Mouse (Mus musculus): ENCODE results near the gene Stxbp5. TPM values are rescaled to one million over a fixed set of nuclear protein-coding genes. Genes with fewer than 3 reads are reported as not detected.
"Not testable (repeated sequence)": the region's sequence is repeated elsewhere in the genome, so short reads cannot be mapped to it uniquely, and the experiment has no call there.

Stxbp5 gene
- 100 to 1,000 TPM in 1 of 2 experiments, 10 to 100 TPM in 1; 99.8 to 104 TPM for total RNA-seq (2021)
- long read RNA-seq, experiment 1, full-length matches to known transcripts, result 9 of 21 reads
- long read RNA-seq, experiment 1, partial matches to known transcripts, result 4 of 21 reads
- long read RNA-seq, experiment 1, other reads (novel, unspliced or antisense), result 8 of 21 reads
- long read RNA-seq, experiment 2, full-length matches to known transcripts, result 12 of 20 reads
- long read RNA-seq, experiment 2, partial matches to known transcripts, result 2 of 20 reads
- long read RNA-seq, experiment 2, other reads (novel, unspliced or antisense), result 6 of 20 reads

DNA sequence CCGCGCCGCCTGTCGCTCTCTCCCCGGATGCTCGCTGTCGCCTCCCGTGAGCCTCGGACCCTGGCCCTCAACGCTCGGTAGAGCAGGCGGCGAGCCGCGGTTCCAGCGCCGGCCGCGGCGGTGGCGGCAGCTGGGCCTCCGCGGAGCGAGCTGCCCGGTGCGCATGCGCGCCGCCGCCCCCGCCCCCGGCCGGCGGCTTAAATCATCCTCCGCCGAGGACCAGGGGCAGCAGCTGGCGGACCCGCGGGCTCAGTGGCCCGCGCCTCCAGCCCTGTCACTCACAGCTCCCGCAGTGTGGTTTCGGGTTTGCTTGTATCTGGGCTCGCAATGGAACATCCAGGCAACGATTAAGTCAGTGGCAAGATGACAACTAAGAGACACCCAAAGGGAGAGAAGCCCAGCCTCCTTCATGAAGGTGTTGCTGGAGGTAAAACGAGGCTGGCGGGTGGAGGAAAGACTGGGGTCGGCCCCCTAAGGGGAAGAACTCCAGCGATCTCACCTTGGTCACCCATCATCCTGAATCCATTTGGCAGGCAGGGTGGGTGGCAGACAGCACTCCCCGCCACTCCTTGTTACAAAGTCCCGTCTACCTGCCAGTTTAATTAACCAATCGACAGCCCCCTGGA, at the start of gene Stxbp5:
Stxbp5 (minus strand) TSS at position 9 of the 626 bp plus-strand sequence.
- DNase-seq (ENCODE audit: low spot score in 2 of 2), result peak; percentile 80 to 87

- no peak for DNase-seq (ENCODE audit: low spot score in 2 of 2)
Observed at GRCm38 (mm10) chr10:9912395-9912794, 11.5 kb upstream of the Stxbp5 start.

DNA sequence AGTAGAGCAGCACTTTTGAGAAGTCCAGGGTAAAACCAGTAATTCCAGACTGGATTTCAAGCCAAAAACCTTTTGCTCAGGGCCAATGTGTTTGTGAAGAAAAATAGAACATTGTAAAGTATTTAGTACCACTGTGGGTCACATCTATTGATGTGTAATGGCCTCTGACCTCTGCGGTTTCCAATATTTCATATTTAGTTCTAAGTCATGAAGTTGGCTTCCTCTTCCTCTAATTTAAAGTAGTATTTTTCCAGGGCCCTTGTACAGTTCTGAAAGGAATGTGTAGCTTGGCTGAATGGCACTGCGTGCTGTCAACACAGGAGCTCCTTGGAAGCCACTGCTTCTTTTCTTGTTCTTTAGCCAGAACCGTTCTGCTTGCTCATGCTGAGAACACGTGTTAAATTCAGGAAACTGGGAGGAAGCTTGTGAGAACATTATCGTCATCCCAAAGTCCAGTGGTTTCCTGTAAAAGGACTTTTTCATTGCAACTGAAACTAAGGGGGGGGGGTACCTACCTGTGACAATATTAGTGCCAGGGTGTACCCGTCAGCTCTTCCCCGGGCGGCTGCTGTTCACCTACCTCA, 7.1 kb upstream of the Stxbp5 start:
- no peak for DNase-seq (ENCODE audit: low spot score in 2 of 2)

DNA sequence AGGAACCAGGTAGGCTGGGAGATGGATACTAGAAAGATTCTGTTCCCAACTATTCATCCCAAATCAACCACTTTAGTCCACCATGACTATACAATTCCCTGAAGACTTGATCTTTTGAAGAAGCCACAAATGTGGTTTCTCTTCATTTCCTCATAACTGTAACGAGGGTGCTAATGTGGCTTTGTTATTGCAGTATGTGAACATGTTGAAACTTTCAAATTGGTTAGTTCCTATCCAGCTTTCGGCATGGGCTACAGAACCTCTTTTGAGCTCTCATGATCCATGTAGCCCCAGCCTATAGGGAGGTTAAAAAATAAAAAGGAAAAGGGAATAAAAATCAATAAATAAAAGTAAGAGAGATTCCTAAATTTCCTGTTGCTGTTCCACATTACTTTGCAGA, 6.6 kb upstream of the Stxbp5 start:
- no peak for DNase-seq (ENCODE audit: low spot score in 2 of 2)

DNA sequence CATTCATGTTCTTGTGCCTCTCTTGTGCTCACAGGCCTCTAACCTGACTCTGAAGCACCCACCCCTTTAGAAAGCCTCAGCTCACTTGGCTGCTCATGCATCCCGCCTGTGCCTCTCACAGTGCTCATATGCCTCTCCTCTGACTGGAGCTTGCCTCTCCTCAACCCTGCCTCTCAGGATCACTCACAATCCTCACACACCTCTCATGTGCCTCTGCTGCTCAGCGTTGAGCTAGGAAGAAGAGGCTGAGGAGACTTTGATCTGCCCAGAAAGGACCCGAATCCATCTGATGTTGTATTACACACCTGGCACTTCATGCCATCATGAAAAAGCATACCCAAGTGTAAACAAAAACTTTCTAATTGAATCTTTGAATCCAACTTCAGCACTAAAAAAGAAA, 5.3 kb upstream of the Stxbp5 start:
- DNase-seq (ENCODE audit: low spot score in 2 of 2), result no peak

DNA sequence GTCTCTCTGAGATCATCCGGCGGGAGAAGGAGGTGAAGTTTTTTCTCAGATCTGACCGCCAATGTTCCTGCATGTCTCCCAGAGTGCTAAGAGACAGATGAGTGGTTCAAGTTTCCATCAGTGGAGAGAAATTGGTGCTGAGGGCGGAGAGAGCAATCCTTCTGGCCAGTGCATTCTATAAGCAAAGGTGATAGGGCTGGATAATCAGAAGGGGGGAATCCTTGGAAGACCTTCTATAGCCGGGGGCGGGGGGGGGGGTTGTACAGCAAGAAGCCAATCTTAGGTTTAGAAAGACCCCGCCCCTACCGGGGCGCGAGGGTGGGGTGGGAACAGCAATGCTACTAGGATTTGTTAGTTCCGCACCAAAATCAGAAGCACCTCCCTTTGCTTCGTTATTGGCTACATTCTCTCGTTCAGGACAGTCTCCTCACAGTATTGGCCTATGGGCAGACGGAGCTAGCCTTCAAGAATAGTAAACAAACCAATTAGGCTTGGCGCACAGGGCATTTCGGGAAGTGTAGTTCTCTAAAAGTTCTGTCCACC, 889 bp upstream of the Stxbp5 start:
- DNase-seq (ENCODE audit: low spot score in 2 of 2), result peak; percentile 74 to 96

DNA sequence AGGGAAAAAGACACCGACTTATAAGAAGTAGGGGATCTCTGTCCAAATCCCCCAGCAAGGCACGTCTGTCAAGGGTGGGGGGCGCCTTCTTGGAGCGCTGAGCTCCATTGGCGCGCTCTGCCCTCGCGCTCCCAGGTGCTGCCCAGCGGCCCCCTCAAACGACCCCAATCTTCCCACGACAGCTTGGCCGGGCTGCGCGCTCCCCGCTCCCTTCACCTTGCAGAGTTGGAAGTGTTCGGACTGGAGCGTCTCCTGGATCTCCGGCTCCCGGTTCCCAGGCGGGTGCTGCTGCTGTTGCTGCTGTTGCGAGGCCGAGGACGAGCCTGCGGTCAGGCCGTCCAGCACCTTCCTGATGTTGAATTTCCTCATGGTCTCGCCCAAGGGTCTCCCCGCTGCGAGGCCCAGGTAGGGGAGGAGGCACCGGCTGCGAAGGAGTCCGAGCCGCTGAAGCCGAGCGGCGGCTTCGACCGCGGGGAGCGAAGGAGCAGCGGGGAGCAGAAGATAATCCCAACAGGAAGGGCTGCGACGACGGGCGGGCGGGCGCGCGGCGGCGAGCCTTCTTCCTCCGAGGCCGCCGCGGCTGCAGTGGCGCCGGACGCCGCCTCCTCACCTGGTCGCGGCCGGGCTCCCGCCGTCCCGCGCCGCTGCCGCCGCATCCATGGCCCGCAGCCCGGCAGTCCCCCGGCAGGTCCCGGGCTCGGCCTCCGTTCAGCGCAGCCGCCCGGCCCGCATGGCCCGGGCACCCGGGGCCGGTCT, 386 bp downstream of the Stxbp5 start:
- peak in 1 of 2 experiments; percentile 66 for DNase-seq (ENCODE audit: low spot score in 2 of 2)

DNA sequence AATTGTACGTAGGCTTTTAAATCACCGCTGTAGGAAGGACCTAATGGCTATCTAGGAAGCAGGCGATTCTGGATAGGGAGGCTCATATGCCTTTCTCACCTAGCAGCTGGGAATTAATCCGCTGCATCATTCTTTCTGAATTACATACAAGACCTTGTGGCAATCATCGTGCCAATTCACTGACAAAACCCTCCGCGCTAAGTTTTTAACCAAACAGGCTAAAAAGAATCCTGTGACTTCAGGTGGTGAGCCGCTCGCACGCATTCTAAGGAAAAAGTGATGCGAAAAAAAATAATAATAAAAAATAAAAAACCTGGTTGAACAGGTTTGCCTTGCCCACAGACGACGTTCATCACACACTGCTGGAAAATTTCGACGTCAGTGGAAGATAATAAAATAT, 1.1 kb downstream of the Stxbp5 start:
- DNase-seq (ENCODE audit: low spot score in 2 of 2), result no peak

DNA sequence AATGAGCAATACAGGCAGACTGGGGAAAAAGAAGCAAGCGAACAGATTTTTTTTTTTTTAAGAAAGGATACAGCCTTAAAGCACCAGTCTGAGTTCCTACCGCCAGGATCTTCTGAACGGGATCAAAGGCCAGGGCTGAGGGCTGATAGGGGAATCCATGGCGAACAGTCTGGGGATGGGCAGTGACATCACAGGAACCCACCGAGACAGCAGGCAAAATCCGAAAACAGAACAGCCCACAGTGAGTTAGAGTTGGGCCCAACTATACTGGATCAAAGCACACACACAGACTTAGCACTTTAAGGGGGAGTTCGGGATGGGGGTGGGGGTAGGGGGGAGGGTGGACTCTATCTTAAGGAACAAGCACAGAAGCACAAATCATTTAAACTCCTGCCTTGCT, 1.8 kb downstream of the Stxbp5 start:
- no peak for DNase-seq (ENCODE audit: low spot score in 2 of 2)

GRCm38 (mm10) chr10:9897852-9898251, 3.0 kb downstream of the Stxbp5 start:
- no peak for DNase-seq (ENCODE audit: low spot score in 2 of 2)

- no peak for DNase-seq (ENCODE audit: low spot score in 2 of 2)
Observed at GRCm38 (mm10) chr10:9893562-9893961, 7.3 kb downstream of the Stxbp5 start.

- DNase-seq (ENCODE audit: low spot score in 2 of 2), result no peak
Observed at GRCm38 (mm10) chr10:9889651-9890050, 11.2 kb downstream of the Stxbp5 start.

DNA sequence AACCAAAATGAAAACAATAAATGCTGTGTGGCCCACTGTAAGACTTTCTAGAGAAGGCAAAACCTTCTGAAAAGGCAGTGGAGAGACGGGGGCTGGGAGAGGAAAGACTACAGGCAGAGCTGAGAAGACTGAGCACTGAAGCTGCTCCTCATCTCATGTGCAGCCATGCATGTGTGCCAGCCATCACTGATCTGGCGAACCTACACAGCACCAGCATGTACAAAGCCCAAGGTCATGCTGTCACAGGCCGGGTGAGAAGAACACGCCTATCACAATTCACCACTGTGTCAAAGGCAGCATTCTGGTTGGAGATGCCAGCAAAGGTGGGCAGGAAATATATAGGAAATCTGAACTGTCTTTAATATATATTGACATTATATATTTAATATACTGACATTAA, 12.2 kb downstream of the Stxbp5 start:
- DNase-seq (ENCODE audit: low spot score in 2 of 2), result no peak

DNA sequence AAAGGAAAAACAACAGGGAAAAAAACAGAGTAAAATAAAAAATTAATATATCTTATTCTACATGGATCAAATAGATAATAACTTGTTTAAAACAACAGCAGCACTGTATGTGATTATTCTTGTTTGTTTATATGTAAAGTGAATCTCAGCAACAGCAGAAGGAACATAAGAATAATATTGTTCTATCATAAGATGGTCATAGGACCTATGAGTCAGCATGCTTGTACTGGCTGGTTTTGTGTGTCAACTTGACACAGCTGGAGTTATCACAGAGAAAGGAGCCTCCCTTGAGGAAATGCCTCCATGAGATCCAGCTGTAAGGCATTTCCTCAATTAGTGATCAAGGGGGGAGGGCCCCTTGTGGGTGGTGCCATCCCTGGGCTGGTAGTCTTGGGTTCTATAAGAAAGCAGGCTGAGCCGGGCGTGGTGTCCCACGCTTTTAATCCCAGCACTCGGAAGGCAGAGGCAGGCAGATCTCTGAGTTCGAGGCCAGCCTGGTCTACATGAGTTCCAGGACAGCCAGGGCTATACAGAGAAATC, 19.0 kb downstream of the Stxbp5 start:
- not testable (repeated sequence) for DNase-seq (ENCODE audit: low spot score in 2 of 2)

DNA sequence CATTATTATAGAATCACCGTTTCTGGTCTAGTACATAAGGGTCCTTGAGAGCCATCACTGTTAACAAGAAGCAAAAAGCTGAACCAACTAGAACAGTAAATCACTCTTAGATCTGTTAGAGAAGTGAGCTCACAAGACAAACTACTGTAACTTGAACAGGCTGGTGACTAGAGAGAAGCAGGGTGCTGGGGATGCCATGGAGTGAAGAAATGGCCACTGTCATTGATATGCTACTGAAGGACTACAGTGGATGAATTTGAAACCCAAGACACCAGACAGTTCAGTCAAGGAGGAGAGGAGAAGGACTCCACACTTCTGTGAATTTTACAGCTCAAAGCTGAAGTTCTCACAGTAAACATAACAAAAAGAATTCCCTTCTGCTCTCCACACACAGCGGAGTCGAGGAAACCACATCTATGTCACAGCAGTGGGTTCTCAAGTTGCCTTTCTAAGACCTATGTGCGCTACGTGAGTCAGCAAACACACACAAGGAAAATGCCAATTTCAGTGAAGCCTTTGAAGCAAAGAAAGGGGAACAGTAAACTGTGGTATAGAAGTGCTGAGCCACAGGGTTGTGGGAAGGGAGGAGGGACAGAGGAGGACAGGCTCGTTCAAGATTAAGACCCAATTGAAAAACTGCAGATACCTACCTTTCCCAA, 20.7 kb downstream of the Stxbp5 start:
- no peak for DNase-seq (ENCODE audit: low spot score in 2 of 2)

GRCm38 (mm10) chr10:9878821-9879489, 21.9 kb downstream of the Stxbp5 start:
- no peak for DNase-seq (ENCODE audit: low spot score in 2 of 2)

GRCm38 (mm10) chr10:9875905-9876304, 25.0 kb downstream of the Stxbp5 start:
- DNase-seq (ENCODE audit: low spot score in 2 of 2), result no peak

DNA sequence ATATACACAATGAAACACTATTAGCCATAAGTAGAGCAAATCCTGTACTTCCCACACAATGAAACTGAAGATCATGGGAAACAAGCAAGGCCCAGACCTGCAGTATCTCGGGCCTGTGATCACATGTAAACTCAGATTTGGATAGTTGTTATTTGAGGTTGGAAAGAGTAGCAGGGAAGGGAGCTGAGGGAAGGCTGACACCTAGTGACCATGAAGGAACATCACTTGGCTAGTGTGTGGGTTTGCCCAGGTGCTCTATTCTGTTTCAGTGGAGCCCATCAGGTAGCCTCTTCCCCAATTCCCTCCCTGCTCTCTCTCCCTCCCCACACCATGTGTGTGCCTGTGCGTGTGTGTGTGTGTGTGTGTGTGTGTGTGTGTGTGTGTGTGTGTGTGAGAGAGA, 28.7 kb downstream of the Stxbp5 start:
- no peak for DNase-seq (ENCODE audit: low spot score in 2 of 2)

- no peak for DNase-seq (ENCODE audit: low spot score in 2 of 2)
Observed at GRCm38 (mm10) chr10:9866793-9867579, 33.9 kb downstream of the Stxbp5 start.

Measured in layer of hippocampus, postnatal 14 days (tissue).